Mouse (Mus musculus) effector memory CD4-positive, alpha-beta T cell, adult 5 months (primary cell): ENCODE measurements around the gene Jam3. TPM values are rescaled to one million over a fixed set of nuclear protein-coding genes. Genes with fewer than 3 reads are reported as not detected.

Experiments used
- polyA plus RNA-seq: library from polyadenylated mRNA; unstranded; fragments of 100-300 nt; shearing (Covaris generic); gene quantifications from one replicate; pipeline ENCODE4 v1.2.1, GENCODE M21; 2017

Jam3 gene
- polyA plus RNA-seq = not detected

DNA sequence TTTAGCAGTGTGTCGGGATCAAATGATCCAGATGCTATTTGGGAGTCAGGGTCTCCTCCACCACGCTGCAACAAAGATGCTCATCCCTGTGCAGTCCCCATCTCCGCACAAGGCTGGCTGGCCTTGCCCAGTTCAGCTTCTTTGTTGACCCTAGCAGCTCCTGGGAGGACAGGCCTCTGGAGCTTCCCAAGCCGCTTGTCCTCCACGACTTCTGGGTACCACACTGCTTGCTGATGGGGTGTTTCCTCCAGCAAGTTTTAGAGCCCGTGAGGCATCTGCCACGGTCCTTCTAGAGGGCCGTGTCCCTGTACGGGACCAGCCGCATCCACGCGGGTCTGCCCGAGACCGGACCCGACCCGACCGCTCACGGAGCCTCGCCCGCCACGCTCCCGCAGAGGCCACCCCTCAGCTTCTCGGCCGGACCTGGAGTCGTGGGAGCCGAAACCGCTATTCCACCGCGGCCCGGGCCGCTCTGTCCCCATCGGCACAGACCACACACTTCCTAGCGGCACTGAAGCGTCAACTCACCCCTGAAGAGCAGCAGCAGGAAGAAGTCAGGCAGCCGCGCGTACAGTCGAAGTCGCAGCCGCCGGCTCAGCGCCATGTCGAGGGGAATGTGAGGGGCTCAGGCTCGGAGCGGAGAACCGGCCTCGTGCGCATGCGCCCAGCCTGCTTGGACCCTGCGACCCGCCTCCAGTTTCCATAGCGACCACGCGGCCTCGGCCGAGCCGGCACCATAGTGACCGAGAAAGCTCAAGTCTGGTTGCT, at the start of gene Jam3:
Gene Jam3, minus strand, starts transcription at position 659 of the 768 bp plus-strand sequence.

Other genes with a start within 250 kb of the Jam3 start
- gene Gm1110, start 232.3 kb downstream of the Jam3 start, polyA plus RNA-seq = 0.30 TPM
- 19.8 TPM for gene Acad8, start 155.9 kb downstream of the Jam3 start, polyA plus RNA-seq
- gene Thyn1, start 155.7 kb downstream of the Jam3 start, polyA plus RNA-seq = 44.6 TPM
- gene Vps26b, start 125.4 kb downstream of the Jam3 start, polyA plus RNA-seq = 44.8 TPM
- 30.1 TPM for gene Ncapd3, start 125.2 kb downstream of the Jam3 start, polyA plus RNA-seq
- gene Igsf9b, start 143.8 kb upstream of the Jam3 start, polyA plus RNA-seq = 1.1 TPM
- not detected for gene Spata19, start 241.4 kb upstream of the Jam3 start, polyA plus RNA-seq